In genomic region chr4:26714437-26714836, GRCm38 (mm10) we compare ENCODE assay signal across 13 mouse cellular contexts.
"Had no signal": no experiment of that assay in that cellular context is flagged by ENCODE, and none has a peak within 500 bp of the region (broad histone marks: within the 10 kb centered on the region; RNA-seq: fewer than 3 reads in every experiment).

No protein-coding gene starts in this region.

- DNase-seq: kidney, adult 11 months; kidney, adult 8-10 months; kidney, postnatal 10 days; kidney, postnatal 4 days; liver, embryonic 13.5 days; lung, adult 2 months; lung, postnatal 14 days; lung, postnatal 4 days; midbrain, embryonic 14.5 days; thymus, adult 18-20 months; thymus, postnatal 36 days had no signal

- H3K4me3 ChIP-seq: intestine, embryonic 15.5 days; kidney, embryonic 15.5 days; liver, embryonic 13.5 days had no signal

- H3K27ac ChIP-seq: intestine, embryonic 15.5 days; kidney, embryonic 15.5 days; liver, embryonic 13.5 days had no signal
